Mouse (Mus musculus) brain, embryonic 14.5 days (tissue): ENCODE data around the gene Arf5. TPM values are rescaled to one million over a fixed set of nuclear protein-coding genes. Genes with fewer than 3 reads are reported as not detected.

Experiments
- DNase-seq: peaks from one replicate; pipeline ENCODE4 v3.0.0-alpha.2; 2011; ENCODE audit warnings: low read depth
- CTCF ChIP-seq: fragments of 200-500 bp; IDR thresholded peaks from 2 replicates; pipeline ENCODE4 v1.5.1; 2012; ENCODE audit warnings: inconsistent platforms, mild to moderate bottlenecking, moderate library complexity, borderline replicate concordance; ENCODE audit not compliant: insufficient read depth, insufficient read length; ENCODE audit errors: extremely low read depth
- POLR2A ChIP-seq: fragments of 200-500 bp; IDR thresholded peaks from 2 replicates; pipeline ENCODE4 v1.6.1; 2012; ENCODE audit warnings: mild to moderate bottlenecking, inconsistent platforms, borderline replicate concordance; ENCODE audit not compliant: poor library complexity, insufficient read depth, insufficient read length, severe bottlenecking; ENCODE audit errors: extremely low read depth
- polyA plus RNA-seq: library from polyadenylated mRNA; depleted of rRNA; stranded (reverse); fragments of >200 nt; gene quantifications from 2 replicates; pipeline ENCODE4 v1.2.3, GENCODE M21; 2012; rRNA removed

Gene Arf5
- polyA plus RNA-seq, 1 experiment, result 428 TPM

DNA sequence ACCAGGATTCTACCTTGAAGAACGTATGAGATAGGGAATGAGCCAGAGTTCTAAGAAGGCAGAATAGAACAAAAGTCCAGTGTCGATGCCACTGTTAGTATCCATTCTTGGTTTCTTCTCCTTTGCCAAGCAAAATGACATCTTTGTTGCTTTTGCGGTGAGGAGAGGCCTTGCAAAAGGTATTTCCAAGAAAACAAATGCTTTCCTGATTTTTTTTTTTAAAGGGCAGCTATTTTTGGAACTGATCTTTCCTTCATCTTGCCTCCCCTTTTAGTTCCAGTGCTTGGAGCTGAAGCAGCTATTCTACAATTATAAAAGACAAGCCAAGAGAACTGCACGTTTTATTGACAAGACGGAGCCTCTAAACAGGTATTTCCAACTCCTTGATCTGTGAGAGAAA, 51.5 kb downstream of the Arf5 start, which contains the start of gene Snd1:
Gene Snd1 (plus strand): TSS at position 301 of the 400 bp plus-strand sequence.
- no peak for TF ChIP-seq POLR2A
- no peak for TF ChIP-seq CTCF
- DNase-seq, result no peak

Other genes with a start within 250 kb of the Arf5 start
- 6.1 and 8.8 TPM in 2 replicates for gene Zfp800, start 25.6 kb upstream of the Arf5 start, polyA plus RNA-seq
- 0.05 and 0.15 TPM in 2 replicates for gene Fscn3, start 4.2 kb downstream of the Arf5 start, polyA plus RNA-seq
- gene Gcc1, start 4.8 kb downstream of the Arf5 start, polyA plus RNA-seq, result 6.3 and 9.1 TPM in 2 replicates
- 0.30 TPM in 1 of 2 replicates, not detected in the other for gene Pax4, start 25.8 kb downstream of the Arf5 start, polyA plus RNA-seq
- 59.2 and 73.1 TPM in 2 replicates for gene Snd1, start 51.6 kb downstream of the Arf5 start, polyA plus RNA-seq